ENCODE assay signal across 26 mouse cellular contexts in the genomic region with DNA sequence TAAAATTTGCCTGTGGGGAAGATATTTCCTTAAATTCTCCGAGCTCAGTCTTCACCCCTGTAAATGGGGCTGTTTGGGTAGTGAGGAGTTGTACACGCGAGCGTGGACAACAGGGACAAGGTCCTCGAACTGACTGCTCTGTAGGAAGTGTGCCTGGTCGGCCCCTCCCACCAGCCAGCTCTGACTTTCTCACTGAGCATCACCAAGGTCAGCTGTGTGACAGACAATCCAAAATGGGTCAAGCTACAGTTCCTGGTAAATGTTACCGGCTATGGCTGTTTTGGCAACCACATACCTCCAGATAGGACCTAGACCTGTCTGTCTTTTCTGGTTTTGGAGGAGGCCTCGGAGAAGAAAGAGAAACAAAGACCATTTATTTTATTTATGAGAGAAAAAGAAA. TPM values are rescaled to one million over a fixed set of nuclear protein-coding genes. Genes with fewer than 3 reads are reported as not detected.
DNase-seq lines count a peak whose midpoint lies in the region; ATAC-seq and TF ChIP-seq lines count a peak whose summit lies in the region.
"Had no signal": no experiment of that assay in that cellular context is flagged by ENCODE, and none has a peak within 500 bp of the region (broad histone marks: within the 10 kb centered on the region; RNA-seq: fewer than 3 reads in every experiment).

No protein-coding gene starts in this region.

- TF ChIP-seq POLR2A in liver, adult 2 months (IDR thresholded peaks at IDR 0.05; ENCODE audit: extremely low read depth, insufficient read depth, low read length): no peak

- no peaks in the 10 kb centered on the region for H3K36me3 ChIP-seq in hindbrain, embryonic 15.5 days
- no peaks in the 10 kb centered on the region for H3K36me3 ChIP-seq in hindbrain, embryonic 13.5 days
- H3K36me3 ChIP-seq in liver, adult 2 months (ENCODE audit: control insufficient read depth, insufficient read depth, low read length): no peaks in the 10 kb centered on the region
- no peaks in the 10 kb centered on the region for H3K36me3 ChIP-seq in liver, embryonic 12.5 days
- H3K36me3 ChIP-seq: embryonic facial prominence, embryonic 12.5 days; embryonic facial prominence, embryonic 15.5 days; heart, embryonic 12.5 days; heart, embryonic 15.5 days; hindbrain, embryonic 12.5 days had no signal

- TF ChIP-seq CTCF in liver, adult 2 months (IDR thresholded peaks at IDR 0.05; ENCODE audit: low read depth, low read length): no peak

- H3K27ac ChIP-seq in hindbrain, embryonic 15.5 days (replicated peaks): peak overlapping the region; percentile 42; the same call in 1 of the 2 replicates
- H3K27ac ChIP-seq in hindbrain, embryonic 13.5 days: no peak overlapping the region
- H3K27ac ChIP-seq in liver, adult 2 months (replicated peaks; ENCODE audit: insufficient read depth, low read depth, low read length): no peak overlapping the region
- no peak overlapping the region for H3K27ac ChIP-seq in liver, embryonic 12.5 days
- H3K27ac ChIP-seq: embryonic facial prominence, embryonic 12.5 days; embryonic facial prominence, embryonic 15.5 days; gastrocnemius, adult 2 months; heart, embryonic 15.5 days; hindbrain, embryonic 12.5 days had no signal

- no peak overlapping the region for H3K4me2 ChIP-seq in hindbrain, embryonic 15.5 days
- H3K4me2 ChIP-seq in hindbrain, embryonic 13.5 days: no peak overlapping the region
- H3K4me2 ChIP-seq in liver, embryonic 12.5 days: no peak overlapping the region
- H3K4me2 ChIP-seq: embryonic facial prominence, embryonic 12.5 days; embryonic facial prominence, embryonic 15.5 days; heart, embryonic 12.5 days; heart, embryonic 15.5 days; hindbrain, embryonic 12.5 days had no signal

- peaks cover 17% of the 10 kb centered on the region for H3K4me1 ChIP-seq in hindbrain, embryonic 15.5 days (replicated peaks)
- H3K4me1 ChIP-seq in hindbrain, embryonic 13.5 days (replicated peaks): peaks cover 11% of the 10 kb centered on the region
- H3K4me1 ChIP-seq in liver, adult 2 months (ENCODE audit: control insufficient read depth, insufficient read depth, low read length): peaks cover 34% of the 10 kb centered on the region
- H3K4me1 ChIP-seq in liver, embryonic 12.5 days: no peaks in the 10 kb centered on the region
- H3K4me1 ChIP-seq: embryonic facial prominence, embryonic 15.5 days; heart, embryonic 12.5 days; heart, embryonic 15.5 days had no signal

- DNase-seq in adrenal gland, postnatal 14 days: peak; percentile 53
- DNase-seq in adrenal gland, postnatal 4 days (ENCODE audit: low spot score in 2 of 2): no peak
- DNase-seq in liver, adult 2 months (ENCODE audit: extremely low read depth, low read depth, low spot score): peak; percentile 61
- DNase-seq: cerebellum, adult 11 months; cerebellum, adult 2 months; cerebellum, adult 9-11 months; cerebellum, postnatal 25 days; forebrain, postnatal 0 days; gastrocnemius, adult 2 months; gastrocnemius, postnatal 14 days; heart, adult 18-20 months; heart, postnatal 10 days; heart, postnatal 4 days; kidney, adult 11 months; kidney, adult 9 months had no signal

- peaks cover 7% of the 10 kb centered on the region; the same call in 1 of the 2 replicates for H3K79me2 ChIP-seq in liver, adult 2 months (ENCODE audit: control insufficient read depth, insufficient read depth, low read length)

- no peaks in the 10 kb centered on the region for H3K27me3 ChIP-seq in hindbrain, embryonic 15.5 days
- peaks cover 11% of the 10 kb centered on the region; the same call in 1 of the 2 replicates for H3K27me3 ChIP-seq in hindbrain, embryonic 13.5 days
- no peaks in the 10 kb centered on the region for H3K27me3 ChIP-seq in liver, adult 2 months (ENCODE audit: control insufficient read depth, insufficient read depth, low read length)
- H3K27me3 ChIP-seq in liver, embryonic 12.5 days (replicated peaks): no peaks in the 10 kb centered on the region
- H3K27me3 ChIP-seq: embryonic facial prominence, embryonic 15.5 days had no signal

- H3K4me3 ChIP-seq in hindbrain, embryonic 15.5 days: no peak overlapping the region
- H3K4me3 ChIP-seq in hindbrain, embryonic 13.5 days: no peak overlapping the region
- no peak overlapping the region for H3K4me3 ChIP-seq in liver, adult 2 months (ENCODE audit: insufficient read depth, low read depth, low read length)
- H3K4me3 ChIP-seq in liver, embryonic 12.5 days: no peak overlapping the region
- H3K4me3 ChIP-seq: embryonic facial prominence, embryonic 12.5 days; embryonic facial prominence, embryonic 15.5 days; gastrocnemius, adult 2 months; heart, embryonic 12.5 days; heart, embryonic 15.5 days; hindbrain, embryonic 12.5 days had no signal

- WGBS in hindbrain, embryonic 15.5 days: 86% methylated on average over 8 of the region's 8 CpGs
- WGBS in hindbrain, embryonic 13.5 days: 90% methylated on average over 8 of the region's 8 CpGs
- WGBS in liver, adult 2 months: 44% methylated on average over 8 of the region's 8 CpGs
- 79% methylated on average over 8 of the region's 8 CpGs for whole genome bisulfite sequencing in liver, embryonic 12.5 days (ENCODE audit: insufficient replicate concordance)

- ATAC-seq in hindbrain, embryonic 15.5 days (ENCODE audit: low FRiP score, low read depth): no peak
- no peak for ATAC-seq in hindbrain, embryonic 13.5 days (ENCODE audit: low FRiP score)
- ATAC-seq in liver, embryonic 12.5 days: no peak
- ATAC-seq: CD4-positive, CD25-positive, alpha-beta regulatory T cell, adult 4 months; forebrain, embryonic 14.5 days; forebrain, postnatal 0 days had no signal

- no peaks in the 10 kb centered on the region for H3K9me3 ChIP-seq in hindbrain, embryonic 15.5 days
- H3K9me3 ChIP-seq in hindbrain, embryonic 13.5 days: no peaks in the 10 kb centered on the region
- H3K9me3 ChIP-seq in liver, embryonic 12.5 days (replicated peaks): 0 out of 2 replicates have a peak, but pooled peaks cover 4% of the 10 kb centered on the region
- H3K9me3 ChIP-seq: embryonic facial prominence, embryonic 12.5 days; embryonic facial prominence, embryonic 15.5 days; heart, embryonic 15.5 days; hindbrain, embryonic 12.5 days had no signal

- no peak overlapping the region for H3K9ac ChIP-seq in hindbrain, embryonic 15.5 days
- H3K9ac ChIP-seq in hindbrain, embryonic 13.5 days: no peak overlapping the region
- no peak overlapping the region for H3K9ac ChIP-seq in liver, adult 2 months (ENCODE audit: low read depth, low read length)
- H3K9ac ChIP-seq in liver, embryonic 12.5 days: no peak overlapping the region
- H3K9ac ChIP-seq: embryonic facial prominence, embryonic 12.5 days; embryonic facial prominence, embryonic 15.5 days; forebrain, postnatal 0 days; heart, embryonic 12.5 days; heart, embryonic 15.5 days; hindbrain, embryonic 12.5 days had no signal

RNA-seq across cellular contexts. Expression of a gene that starts 6.0 kb away (rescaled TPM):
- total RNA-seq in adrenal gland, postnatal 14 days (2021): 18.8 and 23.1 TPM in 2 replicates
- 1 to 10 TPM; 6.3 to 7.3 TPM for total RNA-seq in adrenal gland, postnatal 4 days (2021)
- 0.56 and 0.73 TPM in 2 replicates for polyA plus RNA-seq in hindbrain, embryonic 15.5 days (2015; fragmentation: Nextera tagmentation; extraction: Ambion mirVana)
- 0.47 and 0.61 TPM in 2 replicates for polyA plus RNA-seq in hindbrain, embryonic 13.5 days (2015; fragmentation: Nextera tagmentation; extraction: Ambion mirVana)
- total RNA-seq in liver, adult 2 months (2014; rRNA removed): 5.2 and 6.8 TPM in 2 replicates
- polyA plus RNA-seq in liver, adult 2 months (2012; rRNA removed): 4.4 and 7.8 TPM in 2 replicates
- 0.06 and 0.10 TPM in 2 replicates for polyA plus RNA-seq in liver, embryonic 12.5 days (2016; fragmentation: Nextera tagmentation; extraction: Ambion mirVana)
- total RNA-seq: common myeloid progenitor, adult 5-6 weeks had no signal

Comparison
In these comparisons a context has a peak if more than half of its experiments do, and no peak if none do; other contexts are left out.
1. DNase-seq: peak in adrenal gland, postnatal 14 days (single experiment) and liver, adult 2 months (single experiment); none in adrenal gland, postnatal 4 days (0 of 2).